Mouse (Mus musculus) layer of hippocampus, adult 9-10 months (tissue): Measurements from ENCODE around the gene Larp6.

Source experiments
- DNase-seq: peaks from one replicate; pipeline ENCODE4 v3.0.0; 2022; ENCODE audit warnings: low spot score

The Larp6 gene

DNA sequence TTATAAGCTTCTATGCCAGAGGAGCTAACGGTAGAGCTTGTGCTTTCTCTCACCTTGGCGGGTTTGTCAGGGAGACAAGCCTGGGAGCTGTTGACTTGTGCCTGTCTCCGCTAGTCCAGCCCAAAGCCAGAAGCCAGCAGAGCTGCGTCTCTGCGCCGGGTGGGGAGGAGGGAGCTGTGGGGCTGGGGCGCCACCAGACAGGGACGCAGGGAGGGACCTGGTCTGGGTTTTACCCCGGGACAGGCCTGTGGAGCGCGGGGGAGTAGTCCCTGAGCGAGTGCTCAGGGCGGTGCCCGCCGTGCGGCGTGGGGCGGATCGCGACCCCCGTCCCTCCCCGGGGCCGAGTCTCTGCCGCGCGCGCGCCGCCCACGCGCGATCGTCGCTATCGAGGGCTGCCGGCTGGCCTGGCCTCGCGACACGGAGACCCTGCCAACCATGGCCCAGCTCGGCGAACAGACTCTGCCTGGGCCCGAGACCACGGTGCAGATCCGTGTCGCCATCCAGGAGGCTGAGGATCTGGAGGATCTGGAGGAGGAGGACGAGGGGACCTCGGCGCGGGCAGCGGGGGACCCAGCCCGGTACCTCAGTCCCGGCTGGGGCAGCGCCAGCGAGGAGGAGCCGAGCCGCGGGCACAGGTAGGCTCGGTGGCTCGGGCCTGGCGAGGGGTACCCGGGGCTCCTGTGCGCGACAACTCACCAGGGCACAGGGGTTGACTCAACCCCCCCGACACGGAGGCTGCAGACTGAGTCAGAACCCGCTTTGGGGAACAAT, at the start of gene Larp6:
TSS of gene Larp6 (plus strand) at position 219 of the 771 bp plus-strand sequence.
- no peak for DNase-seq

GRCm38 (mm10) chr9:60664385-60664784, 48.4 kb upstream of the Larp6 start:
- no peak for DNase-seq

GRCm38 (mm10) chr9:60664866-60665265, 47.9 kb upstream of the Larp6 start:
- no peak for DNase-seq

- no peak for DNase-seq
These were observed 47.3 kb upstream of the Larp6 start for GRCm38 (mm10) chr9:60665535-60665934.

DNA sequence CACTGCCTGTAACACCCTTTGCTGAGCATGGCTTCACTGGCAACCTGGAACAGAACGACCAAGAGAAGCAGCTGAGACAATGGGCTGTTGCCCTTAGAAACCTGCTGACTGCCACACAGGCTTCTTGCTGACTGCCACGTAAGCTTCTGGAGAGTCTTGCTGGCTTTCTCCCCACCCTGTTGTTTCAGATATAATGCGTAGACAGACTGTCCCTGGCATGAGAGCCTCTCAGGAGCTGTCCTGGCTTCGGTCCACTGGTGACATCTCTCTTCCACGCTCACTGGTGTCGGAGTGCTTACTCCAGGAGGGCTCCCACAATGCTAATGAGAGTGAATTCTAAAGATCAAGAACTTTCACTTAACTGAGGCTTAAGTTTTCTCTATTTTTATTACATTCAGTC, 43.9 kb upstream of the Larp6 start:
- no peak for DNase-seq

DNA sequence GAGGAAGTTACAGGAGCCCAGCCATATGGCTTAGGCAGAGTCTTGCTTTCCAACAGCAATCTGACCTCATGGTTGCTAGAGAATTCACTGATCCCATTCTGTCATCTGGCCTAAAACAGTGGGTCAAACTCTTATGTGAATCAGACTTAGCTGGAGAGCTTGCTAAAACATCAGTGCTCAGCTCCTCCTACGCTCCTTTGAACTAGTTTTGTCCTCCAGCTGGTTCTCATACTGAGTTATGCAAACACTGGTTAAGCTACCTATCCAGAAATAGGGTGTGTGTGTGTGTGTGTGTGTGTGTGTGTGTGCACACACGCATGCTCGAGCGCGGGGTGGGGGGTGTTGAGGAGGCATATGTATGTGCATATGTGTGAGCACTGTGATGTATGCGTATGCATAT, 40.2 kb upstream of the Larp6 start:
- no peak for DNase-seq

DNA sequence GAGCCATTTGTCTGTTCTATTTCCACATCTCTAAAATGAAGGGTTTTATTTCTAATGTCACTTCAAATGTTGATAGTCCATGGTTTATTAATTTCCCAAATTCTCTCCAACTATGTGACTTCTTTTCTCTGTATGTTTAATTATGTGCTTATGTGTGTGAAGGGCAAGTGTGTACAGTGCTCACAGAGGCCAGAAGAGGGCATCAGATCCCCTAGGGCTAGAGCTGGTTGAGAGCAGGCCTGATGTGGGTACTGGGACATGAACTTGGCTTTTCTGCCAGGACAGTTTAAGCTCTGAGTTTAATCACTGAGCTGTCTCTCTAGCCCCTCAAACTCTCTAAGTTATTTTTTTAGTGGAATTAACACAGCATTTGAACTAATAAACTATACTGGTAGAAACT, 38.0 kb upstream of the Larp6 start:
- DNase-seq: no peak

- no peak for DNase-seq
These were observed 36.4 kb upstream of the Larp6 start for GRCm38 (mm10) chr9:60676429-60676828.

GRCm38 (mm10) chr9:60678913-60679312, 33.9 kb upstream of the Larp6 start:
- DNase-seq: no peak

DNA sequence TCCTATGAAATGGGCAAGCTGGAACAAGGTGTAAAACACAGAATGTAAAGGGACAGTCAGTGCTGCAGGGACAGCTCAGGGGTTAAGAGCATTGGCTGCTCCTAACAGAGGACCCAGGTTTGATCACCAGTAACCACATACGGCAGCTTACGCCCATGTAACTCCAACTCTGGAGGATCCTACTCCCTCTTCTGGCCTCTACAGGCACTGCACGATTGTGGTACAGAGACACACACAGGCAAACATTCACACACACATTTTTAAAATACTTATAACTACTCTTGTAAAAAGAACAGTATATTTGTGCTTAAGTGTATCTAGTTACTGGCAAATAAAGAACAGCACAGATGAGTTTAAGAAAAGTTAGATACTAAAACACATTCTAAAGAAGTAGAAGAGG, 31.8 kb upstream of the Larp6 start:
- DNase-seq: no peak

DNA sequence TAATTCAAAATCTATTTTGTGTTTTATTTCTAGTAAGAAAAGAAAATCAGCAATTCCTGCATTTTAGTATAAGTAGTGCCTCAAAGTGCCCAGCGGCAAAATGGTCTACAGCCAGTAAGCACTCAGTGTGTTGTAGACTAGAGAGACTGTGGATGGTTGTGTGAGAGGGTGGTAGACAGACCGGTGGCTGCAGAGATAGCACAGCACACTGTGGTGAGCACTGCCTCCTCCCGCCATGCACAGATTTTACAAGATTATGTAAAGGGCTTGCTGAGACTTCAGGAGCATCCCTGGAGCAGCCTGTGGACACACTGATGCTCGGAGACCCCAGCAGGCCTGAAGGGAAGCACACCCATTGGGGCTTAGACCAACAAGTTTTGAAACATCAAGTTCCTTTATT, 30.0 kb upstream of the Larp6 start:
- DNase-seq: no peak

DNA sequence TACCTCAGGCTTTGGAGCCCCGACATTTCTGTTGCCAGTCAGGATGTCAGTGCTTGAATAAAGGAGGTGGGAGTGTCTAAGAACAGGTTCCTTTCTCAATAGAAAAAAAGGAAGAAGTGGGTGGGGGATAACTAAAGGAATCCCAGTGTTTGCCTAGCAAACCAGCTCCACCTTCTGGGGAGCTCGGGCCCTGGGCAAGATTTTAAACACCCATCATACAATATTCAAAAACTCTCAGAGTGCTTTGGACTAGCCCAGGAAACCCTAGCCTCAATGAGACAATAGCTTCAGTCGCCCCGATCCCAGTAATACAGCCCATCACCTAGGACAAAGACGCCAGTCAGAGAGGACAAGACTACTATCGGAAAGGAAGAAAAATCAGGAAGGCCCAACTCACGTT, 25.4 kb upstream of the Larp6 start:
- no peak for DNase-seq

GRCm38 (mm10) chr9:60687891-60688324, 24.9 kb upstream of the Larp6 start, which contains the start of gene Lrrc49:
Lrrc49 (minus strand) TSS chr9:60688158.
- DNase-seq: peak; percentile 87

DNA sequence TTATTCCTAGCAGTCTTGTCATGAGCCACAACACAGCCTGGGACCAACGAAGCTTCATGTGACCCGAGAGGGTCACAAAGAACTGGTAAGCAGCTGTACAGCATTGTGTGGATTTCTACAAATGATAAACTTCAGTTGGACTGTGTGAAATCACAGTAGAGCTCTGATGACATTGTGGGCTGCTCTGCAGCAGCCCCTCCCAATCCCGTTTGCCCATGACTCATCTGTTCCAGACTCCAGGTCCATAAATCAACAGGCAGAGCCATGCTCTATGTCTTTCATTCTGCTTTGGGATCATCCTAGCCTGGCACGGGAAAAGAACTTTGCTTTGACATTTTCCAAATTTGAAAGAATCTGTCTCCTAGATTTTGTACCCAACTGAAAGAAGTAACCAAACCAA, 20.2 kb upstream of the Larp6 start:
- DNase-seq: no peak

DNA sequence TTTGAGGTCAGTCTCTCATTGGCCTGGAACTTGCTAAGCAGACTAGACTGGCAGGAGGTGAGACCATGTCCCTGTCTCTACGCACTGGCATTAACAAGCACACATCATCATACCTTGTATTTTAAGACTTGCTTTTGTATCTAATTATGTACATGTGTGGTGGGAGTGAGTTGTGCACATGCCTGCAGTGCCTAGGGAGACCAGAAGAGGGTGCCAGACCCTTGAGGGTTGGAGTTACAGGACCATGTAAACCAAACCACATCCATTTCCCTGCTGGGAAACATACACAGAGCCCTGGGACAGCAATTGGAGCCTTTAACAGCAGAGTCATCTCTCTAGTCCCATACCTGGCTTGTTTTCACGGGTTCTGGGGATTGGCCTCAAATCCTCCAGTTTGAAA, 18.8 kb upstream of the Larp6 start:
- DNase-seq: no peak

- no peak for DNase-seq
These were observed 16.4 kb upstream of the Larp6 start for GRCm38 (mm10) chr9:60696271-60696985.

- no peak for DNase-seq
These were observed 13.1 kb upstream of the Larp6 start for GRCm38 (mm10) chr9:60699581-60700231.

GRCm38 (mm10) chr9:60707594-60707993, 5.2 kb upstream of the Larp6 start:
- no peak for DNase-seq

DNA sequence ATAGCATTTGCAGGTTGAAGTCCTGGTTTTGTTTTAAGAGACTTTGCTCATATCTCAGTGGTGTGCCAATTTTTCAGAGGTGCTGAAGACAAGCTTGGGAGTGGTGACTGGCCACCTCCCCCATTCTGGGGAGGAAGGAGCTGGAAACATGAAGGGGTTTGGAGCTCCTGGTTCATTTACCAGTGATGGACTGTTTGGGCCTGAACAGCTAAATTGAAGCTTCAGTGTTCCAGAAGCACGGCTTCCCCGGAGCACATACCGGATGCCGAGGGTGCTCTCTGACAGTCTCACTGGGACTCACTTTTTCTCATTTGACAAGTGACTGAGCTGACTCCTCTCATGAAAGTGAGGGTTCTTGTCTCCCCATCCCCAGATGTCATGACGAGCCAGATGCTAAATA, 4.2 kb upstream of the Larp6 start:
- DNase-seq: no peak

DNA sequence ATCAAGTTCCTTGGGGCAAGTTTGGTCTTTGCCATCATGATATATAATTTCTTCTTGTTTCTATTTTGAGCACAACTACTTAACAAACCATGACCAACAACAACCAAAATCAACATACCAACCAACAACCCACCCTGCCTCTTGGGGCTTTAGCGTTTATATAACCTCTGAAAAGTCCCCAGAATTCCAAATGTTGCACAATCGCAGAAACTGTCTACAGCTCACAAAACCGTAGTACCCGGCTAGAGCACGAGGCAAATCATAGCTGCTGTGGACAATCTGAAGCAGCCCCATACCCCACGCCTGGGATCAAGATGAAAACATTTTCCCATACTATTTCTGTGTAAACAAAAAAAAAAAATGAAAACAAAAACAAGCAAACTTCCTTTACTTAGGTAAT, 3.1 kb upstream of the Larp6 start:
- DNase-seq: no peak

DNA sequence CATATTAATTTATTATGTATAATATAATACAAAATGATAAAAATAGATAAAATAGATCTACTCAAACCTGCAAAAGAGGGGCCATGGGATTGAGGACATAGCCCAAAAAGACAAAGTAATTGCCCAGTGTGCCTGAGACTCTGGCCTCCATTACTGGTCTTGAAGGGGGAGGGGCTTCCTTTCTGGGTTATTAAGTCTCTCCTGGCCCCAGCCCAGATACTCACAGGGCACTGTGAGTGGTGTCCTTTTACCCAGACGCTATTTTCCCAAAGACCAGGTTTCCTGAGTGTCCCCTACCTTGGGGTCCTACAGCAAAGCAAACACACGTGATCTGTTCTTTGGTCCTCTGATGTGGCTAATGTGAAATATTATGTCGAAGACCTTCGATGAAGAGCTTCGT, 778 bp upstream of the Larp6 start:
- DNase-seq: no peak

DNA sequence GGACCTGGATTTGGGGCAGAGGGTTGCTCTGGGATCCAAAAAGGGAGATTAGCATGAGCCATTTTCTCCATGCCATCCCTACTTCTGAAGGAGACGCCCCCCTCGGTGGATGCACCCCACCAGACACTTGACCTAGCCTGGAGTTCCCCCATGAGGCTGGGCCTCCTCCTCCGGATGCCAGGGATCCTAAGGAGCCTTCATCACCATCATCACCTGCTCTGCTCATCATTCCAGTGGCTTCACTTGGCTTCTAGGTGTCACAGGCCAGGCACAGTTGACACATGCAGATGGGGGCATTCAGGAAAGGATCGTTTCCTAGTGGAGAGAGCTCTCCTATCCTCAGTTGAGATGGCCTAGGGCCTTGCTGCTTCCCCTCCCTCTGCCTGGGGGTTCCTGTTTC, 827 bp downstream of the Larp6 start:
- no peak for DNase-seq

GRCm38 (mm10) chr9:60714191-60714590, 1.4 kb downstream of the Larp6 start:
- no peak for DNase-seq
